Mouse (Mus musculus) bone marrow, adult 2 months (tissue): Measurements from ENCODE around the gene Kcnh2. TPM values are rescaled to one million over a fixed set of nuclear protein-coding genes. Genes with fewer than 3 reads are reported as not detected.

ENCODE experiments used
- H3K27ac ChIP-seq: fragments of 200-500 bp; 2 replicates; pipeline ENCODE4 v1.5.1; 2012; ENCODE audit warnings: low read depth, mild to moderate bottlenecking, control low read depth, inconsistent platforms, low read length; ENCODE audit not compliant: control insufficient read depth, poor library complexity, insufficient read depth
- H3K4me1 ChIP-seq: fragments of 200-500 bp; 2 replicates; pipeline ENCODE4 v1.6.1; 2011; ENCODE audit warnings: low read length; ENCODE audit not compliant: control insufficient read depth, insufficient read depth
- H3K4me3 ChIP-seq: fragments of 200-500 bp; replicated peaks from 2 replicates; pipeline ENCODE3; 2011; ENCODE audit warnings: mild to moderate bottlenecking, low read depth, low read length, control low read depth; ENCODE audit not compliant: control insufficient read depth
- CTCF ChIP-seq: fragments of 200-500 bp; IDR thresholded peaks from 2 replicates; pipeline ENCODE4 v1.5.1; 2011; ENCODE audit warnings: low read length, control low read depth; ENCODE audit not compliant: control insufficient read depth, insufficient read depth
- POLR2A ChIP-seq: fragments of 200-500 bp; IDR thresholded peaks from 2 replicates; pipeline ENCODE4 v1.6.1; 2011; ENCODE audit warnings: low read depth, mild to moderate bottlenecking, control low read depth, low read length, borderline replicate concordance; ENCODE audit not compliant: control insufficient read depth
- WGBS: fragments of 180-500 bp; shearing (Covaris S2); methylation state at CpG from one replicate; pipeline ENCODE4 v1.1.7; 2018; 5-methylcytosine and 5-hydroxymethylcytosine counted together
- polyA plus RNA-seq: library from polyadenylated mRNA; stranded (reverse); fragments of >200 nt; gene quantifications from 2 replicates; pipeline ENCODE4 v1.2.4, GENCODE M21; 2011; ENCODE audit warnings: low replicate concordance; ENCODE audit not compliant: missing spikeins, insufficient read depth, insufficient read length

The Kcnh2 gene
- polyA plus RNA-seq, 1 experiment, result not detected

DNA sequence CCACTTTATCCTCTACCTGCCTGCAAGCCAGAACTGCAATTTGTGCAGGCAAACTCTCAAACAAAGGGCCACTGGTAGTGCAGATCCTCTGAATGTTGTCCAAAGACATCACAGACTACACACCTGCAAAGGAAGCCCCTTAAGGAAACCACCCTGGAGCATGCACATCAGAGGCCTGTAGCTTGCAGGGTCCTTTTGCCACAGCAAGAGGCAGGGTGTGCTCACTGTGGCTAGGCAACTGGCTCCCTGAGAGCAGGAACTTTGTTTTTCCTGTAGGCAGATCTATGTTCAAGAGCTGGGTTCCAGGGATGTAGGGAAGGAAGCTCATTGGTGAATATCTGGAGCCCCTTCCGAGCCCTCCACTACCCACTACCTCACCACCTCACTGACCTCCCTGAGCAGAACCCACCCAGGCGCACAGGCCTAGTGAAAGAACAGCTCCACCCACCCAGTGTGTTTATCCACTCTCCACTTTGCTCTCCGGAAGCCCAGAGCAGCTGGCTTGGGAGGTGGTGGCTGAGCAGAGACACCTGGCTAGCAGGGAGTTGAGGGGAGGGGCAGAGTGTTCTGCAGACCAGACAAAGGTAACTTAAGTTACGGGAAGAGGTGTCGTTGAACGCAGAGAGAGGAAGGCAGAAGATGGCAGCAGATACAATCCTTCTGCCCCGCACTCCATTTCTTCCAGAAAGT lies 4.1 kb downstream of the Kcnh2 start:
- WGBS, result 77% methylated on average over 7 of the region's 7 CpGs
- H3K27ac ChIP-seq, result no peak overlapping the region
- H3K4me3 ChIP-seq, result no peak overlapping the region
- no peaks in the 10 kb centered on the region; the same call in 1 of the 2 replicates for H3K4me1 ChIP-seq
- no peak for TF ChIP-seq CTCF
- no peak for TF ChIP-seq POLR2A

DNA sequence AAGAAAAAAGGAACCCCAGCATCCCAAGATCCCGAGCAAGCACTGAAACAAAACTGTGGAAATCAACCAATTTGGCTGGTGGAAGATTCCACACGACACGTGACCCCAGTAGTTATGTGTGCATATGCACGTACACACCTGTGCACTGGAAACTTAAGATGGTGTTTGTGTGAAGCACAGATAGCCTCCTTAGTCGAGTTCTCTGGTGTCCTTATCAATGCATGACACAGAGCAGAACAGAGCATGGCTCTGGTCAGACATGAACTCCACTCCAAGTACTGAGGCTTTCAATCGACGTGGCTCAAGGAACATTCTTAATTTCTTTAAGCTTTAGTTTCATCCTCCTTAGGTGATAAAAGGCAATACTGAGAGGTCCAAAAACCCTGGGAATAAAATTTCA lies 5.1 kb downstream of the Kcnh2 start:
- WGBS, result 68% methylated on average over 7 of the region's 7 CpGs
- Histone ChIP-seq H3K27ac (no peak overlapping the region), H3K4me3 (no peak overlapping the region), H3K4me1 (no peaks in the 10 kb centered on the region)
- TF ChIP-seq CTCF, result no peak
- no peak for TF ChIP-seq POLR2A

DNA sequence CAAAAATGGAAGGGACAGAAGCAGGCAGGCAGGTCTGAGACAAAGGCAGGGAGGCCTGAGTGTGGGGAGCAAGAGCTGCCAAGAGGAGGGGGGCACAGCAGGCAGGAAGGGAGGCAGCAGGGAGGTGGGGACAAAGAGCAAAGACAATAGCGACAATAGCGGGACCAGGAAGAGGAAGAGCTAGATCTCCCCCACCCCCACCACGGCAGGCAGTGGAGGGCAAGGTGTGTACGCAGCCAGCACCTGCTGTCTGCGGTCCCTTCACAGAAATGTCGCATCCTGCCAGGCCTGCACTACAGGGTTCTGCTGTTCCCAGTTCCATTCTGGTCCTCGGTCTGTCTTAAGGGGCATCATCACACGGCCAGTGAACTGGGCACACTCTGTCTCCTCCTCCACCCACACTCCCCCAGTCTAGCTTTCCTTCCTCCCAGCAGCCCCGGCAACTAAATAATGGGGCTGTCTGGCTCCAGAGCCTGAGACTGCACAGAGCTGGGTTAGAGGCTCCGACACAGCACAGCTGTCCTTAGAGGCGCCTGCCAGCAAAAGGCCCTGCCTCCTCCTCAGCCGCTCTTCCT lies 6.8 kb downstream of the Kcnh2 start:
- Histone ChIP-seq H3K27ac (peak overlapping the region; percentile 6; the same call in 1 of the 2 replicates), H3K4me3 (no peak overlapping the region), H3K4me1 (no peaks in the 10 kb centered on the region)
- no peak for TF ChIP-seq CTCF
- peak; percentile 30; the same call in 1 of the 2 replicates for TF ChIP-seq POLR2A
- 5% methylated on average over 12 of the region's 12 CpGs for WGBS

DNA sequence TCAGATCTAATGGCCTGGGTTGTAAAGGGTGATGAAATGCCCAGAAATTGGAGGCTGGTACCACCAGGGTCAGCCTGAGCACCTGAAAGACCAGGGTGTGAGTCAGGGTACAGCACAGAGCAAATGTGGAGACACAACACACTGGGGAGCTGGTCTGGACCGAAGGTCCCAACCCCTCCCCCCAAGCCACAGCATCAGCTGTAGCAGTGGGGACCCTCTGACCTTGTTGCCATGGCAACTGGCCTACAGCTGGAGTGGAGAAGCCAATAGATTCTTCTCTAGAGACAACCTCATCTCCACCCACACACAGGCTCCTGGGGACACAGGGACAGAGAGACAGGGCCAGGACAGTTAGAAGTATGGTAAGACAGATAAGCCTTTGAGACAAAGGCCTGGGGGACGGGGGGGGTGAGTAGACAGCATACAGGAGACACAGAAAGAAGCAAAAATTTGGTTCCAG lies 7.4 kb downstream of the Kcnh2 start:
- no peaks in the 10 kb centered on the region for H3K4me1 ChIP-seq
- 26% methylated on average over 2 of the region's 2 CpGs for WGBS
- no peak overlapping the region for H3K27ac ChIP-seq
- no peak overlapping the region for H3K4me3 ChIP-seq
- TF ChIP-seq CTCF, result no peak
- TF ChIP-seq POLR2A, result no peak

DNA sequence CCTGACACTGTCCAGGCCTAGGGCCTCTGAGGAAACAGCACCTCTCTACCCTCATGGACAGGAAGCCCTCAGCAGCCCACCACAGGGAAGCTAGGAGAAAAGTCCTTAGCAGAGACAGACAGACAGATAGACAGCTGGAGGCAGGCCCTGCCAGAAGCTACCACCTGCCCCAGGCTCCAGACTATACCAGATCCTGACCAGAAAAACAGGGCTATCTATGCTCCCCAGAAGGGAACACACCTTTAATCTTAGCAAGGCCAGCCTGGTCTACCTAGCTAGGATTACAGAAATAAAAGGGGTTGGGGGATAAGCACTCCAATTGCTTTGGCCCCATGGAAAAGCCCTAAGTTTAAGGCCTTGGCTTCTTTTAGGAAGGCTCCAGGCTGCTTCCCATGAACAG lies 8.0 kb downstream of the Kcnh2 start:
- Histone ChIP-seq H3K4me1 (no peaks in the 10 kb centered on the region), H3K4me3 (no peak overlapping the region), H3K27ac (no peak overlapping the region)
- no peak for TF ChIP-seq CTCF
- no peak for TF ChIP-seq POLR2A

DNA sequence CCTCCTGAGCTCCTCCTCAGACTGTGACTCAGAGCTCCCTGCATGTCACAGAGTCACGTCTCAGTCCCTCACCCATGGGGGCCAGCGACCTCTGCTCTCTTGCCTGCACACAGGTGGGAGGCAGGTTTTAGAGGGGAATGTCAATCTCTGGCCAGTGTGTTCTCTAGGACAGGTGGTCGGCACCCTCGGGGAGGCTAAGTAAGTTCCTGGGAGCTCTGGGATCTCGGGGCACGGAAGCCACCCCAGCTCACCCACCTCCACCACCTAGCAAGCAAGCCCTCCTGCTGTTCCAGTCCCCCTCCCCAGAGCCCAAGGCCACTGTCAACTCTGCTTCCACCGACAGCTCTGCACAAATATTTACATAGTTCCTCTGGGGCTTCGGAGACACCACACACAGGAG lies 8.4 kb downstream of the Kcnh2 start:
- 79% methylated on average over 8 of the region's 8 CpGs for WGBS
- Histone ChIP-seq H3K4me1 (no peaks in the 10 kb centered on the region), H3K27ac (no peak overlapping the region), H3K4me3 (no peak overlapping the region)
- TF ChIP-seq POLR2A (no peak), CTCF (no peak)

DNA sequence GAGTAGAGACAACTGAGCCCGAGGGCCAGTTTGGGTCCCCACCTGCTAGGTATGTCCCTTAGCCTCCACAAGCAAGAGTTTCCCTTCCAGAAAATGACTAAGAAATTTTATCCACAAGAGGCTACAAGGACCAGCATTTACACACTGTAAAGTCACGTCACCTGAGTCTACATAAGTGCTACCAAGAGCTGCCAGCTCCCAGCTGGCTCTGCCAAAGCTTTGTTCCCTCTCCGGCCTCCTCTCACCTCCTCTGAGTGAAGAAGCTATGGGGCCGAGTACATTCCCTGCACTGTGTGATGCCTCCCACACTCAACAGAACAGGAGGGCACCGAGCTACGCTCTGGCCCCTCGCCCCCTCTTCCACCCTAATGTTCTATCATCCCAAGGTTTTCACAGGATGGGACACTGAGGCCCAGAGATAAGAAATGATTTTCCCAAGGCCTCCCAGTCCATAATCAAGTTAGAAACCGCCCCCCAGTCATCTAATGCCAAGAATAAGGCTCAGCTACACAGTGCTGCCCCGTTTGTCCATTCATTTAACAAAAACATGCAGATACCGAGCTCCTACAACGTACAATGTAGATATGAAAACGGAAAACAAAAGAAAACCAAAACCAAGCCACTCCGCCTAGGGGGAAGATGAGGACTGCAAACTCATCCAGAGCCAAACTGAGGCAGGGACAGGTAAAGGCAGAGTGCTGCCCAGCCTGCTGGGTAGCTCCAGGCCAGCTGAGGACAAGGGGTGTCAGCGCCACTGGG lies 9.0 kb downstream of the Kcnh2 start:
- TF ChIP-seq CTCF (no peak), POLR2A (no peak)
- H3K4me1 ChIP-seq, result no peaks in the 10 kb centered on the region
- 77% methylated on average over 14 of the region's 14 CpGs for WGBS
- H3K4me3 ChIP-seq, result no peak overlapping the region
- no peak overlapping the region for H3K27ac ChIP-seq

DNA sequence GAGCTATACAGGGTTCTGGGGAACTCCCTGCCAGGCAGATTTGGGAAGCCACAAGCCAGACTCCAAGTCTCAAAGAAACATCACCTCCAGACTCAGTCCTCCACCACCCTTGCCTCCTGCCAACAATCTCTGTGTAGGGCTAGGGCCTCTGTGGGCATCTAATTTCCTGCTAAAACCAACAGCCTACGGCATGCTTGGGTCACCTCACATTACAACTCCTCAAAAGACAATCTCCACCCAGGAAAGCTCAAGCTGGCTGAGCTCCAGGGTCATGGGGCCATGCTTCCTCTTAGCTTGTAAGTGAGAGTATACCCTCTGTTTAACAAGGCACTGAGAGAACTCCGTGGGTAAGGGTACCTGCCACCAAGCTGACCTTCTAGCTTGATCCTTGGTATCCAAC lies 13.6 kb downstream of the Kcnh2 start:
- 2% methylated on average over 2 of the region's 2 CpGs for WGBS

More for the DNA sequence above, 13.6 kb downstream of the Kcnh2 start:
- H3K4me1 ChIP-seq, result no peaks in the 10 kb centered on the region
- TF ChIP-seq POLR2A (no peak), CTCF (no peak)
- no peak overlapping the region for H3K4me3 ChIP-seq
- H3K27ac ChIP-seq, result no peak overlapping the region
